Mouse (Mus musculus): ENCODE results near the gene Il10rb.

DNA sequence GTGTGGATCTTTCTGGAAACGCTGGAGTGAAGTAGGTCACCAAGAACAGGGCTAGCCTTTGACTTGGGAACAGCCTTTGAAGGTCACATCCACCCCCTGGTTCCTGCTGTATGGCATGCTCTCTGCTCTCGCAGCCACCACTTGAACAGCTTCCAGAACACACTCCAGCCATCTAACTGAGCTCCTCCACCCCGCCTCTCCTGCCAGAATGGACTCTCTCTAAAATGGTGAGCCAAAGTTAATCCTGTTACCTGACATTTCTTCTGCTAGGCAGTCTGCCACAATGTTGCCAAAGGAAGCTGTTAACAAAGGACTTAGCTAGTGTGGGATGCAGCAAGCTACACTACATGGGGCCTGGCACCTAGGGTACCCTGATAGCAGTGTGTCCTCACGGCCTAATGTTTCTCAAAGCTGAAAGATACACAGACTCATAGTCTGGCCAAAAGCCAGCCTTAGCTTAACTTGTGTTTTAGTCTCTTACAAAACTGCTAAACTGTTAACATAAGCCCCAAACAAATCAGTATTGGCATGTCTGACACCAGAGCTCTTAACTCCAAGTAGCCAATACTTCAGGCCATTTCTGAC is 11.0 kb upstream of the Il10rb start:
- TF ChIP-seq CTCF (IDR thresholded peaks at IDR 0.05; ENCODE audit: insufficient read depth, low read length) (no peak), POLR2A (IDR thresholded peaks at IDR 0.05; ENCODE audit: borderline replicate concordance, extremely low read depth, low read depth, low read length) (no peak)

Data from lung, adult 2 months (tissue).